8 mouse cellular contexts compared by ENCODE assay signal in genomic region chr3:82274945-82275821, GRCm38 (mm10).
DNase-seq lines count a peak whose midpoint lies in the region; ATAC-seq lines count a peak whose summit lies in the region.

No protein-coding gene starts in this region.

- 37% methylated on average over 7 of the region's 7 CpGs for WGBS in hindbrain, embryonic 14.5 days
- WGBS in stomach, embryonic 14.5 days = 34% methylated on average over 7 of the region's 7 CpGs

- peak; percentile 82 for ATAC-seq in hindbrain, embryonic 14.5 days (ENCODE audit: low FRiP score)
- ATAC-seq in stomach, embryonic 14.5 days (ENCODE audit: insufficient number of reproducible peaks, insufficient read depth, low FRiP score, low read depth) = 0 out of 2 replicates have a peak, but pooled peaks have one; percentile 67

- H3K9me3 ChIP-seq in hindbrain, embryonic 14.5 days (ENCODE audit: control insufficient read depth, low read length) = no peaks in the 10 kb centered on the region
- no peaks in the 10 kb centered on the region for H3K9me3 ChIP-seq in stomach, embryonic 14.5 days (ENCODE audit: control insufficient read depth, low read depth, low read length)

- H3K9ac ChIP-seq in hindbrain, embryonic 14.5 days = peak overlapping the region; percentile 34; the same call in 1 of the 2 replicates
- H3K9ac ChIP-seq in stomach, embryonic 14.5 days (replicated peaks; ENCODE audit: low read depth, low read length) = no peak overlapping the region

- peak; percentile 32 for DNase-seq in adrenal gland, postnatal 10 days
- no peak for DNase-seq in adrenal gland, adult 18-20 months (ENCODE audit: low spot score in 2 of 2)
- peak; percentile 37 for DNase-seq in ovary, postnatal 14 days (ENCODE audit: low spot score)
- no peak for DNase-seq in ovary, postnatal 10 days (ENCODE audit: low spot score)
- peak; percentile 63 for DNase-seq in hindbrain, embryonic 14.5 days (ENCODE audit: low spot score)
- DNase-seq in left cerebral cortex, postnatal 36 days (ENCODE audit: low spot score in 2 of 2) = peak; percentile 29 to 45
- no peak for DNase-seq in adrenal gland, adult 8-10 months

- H3K27ac ChIP-seq in hindbrain, embryonic 14.5 days = peak overlapping the region; percentile 64
- peak overlapping the region; percentile 71 for H3K27ac ChIP-seq in stomach, embryonic 14.5 days (ENCODE audit: low read length)

- H3K4me1 ChIP-seq in hindbrain, embryonic 14.5 days (replicated peaks; ENCODE audit: control insufficient read depth, insufficient read depth, low read length) = peaks cover 8% of the 10 kb centered on the region
- H3K4me1 ChIP-seq in stomach, embryonic 14.5 days (ENCODE audit: control insufficient read depth, insufficient read depth, low read length) = peaks cover 14% of the 10 kb centered on the region

- no peaks in the 10 kb centered on the region for H3K36me3 ChIP-seq in hindbrain, embryonic 14.5 days (replicated peaks; ENCODE audit: control insufficient read depth, insufficient read depth)
- no peaks in the 10 kb centered on the region for H3K36me3 ChIP-seq in stomach, embryonic 14.5 days (ENCODE audit: control insufficient read depth, insufficient read depth, low read length)

- H3K4me2 ChIP-seq in hindbrain, embryonic 14.5 days (replicated peaks) = no peak overlapping the region
- no peak overlapping the region for H3K4me2 ChIP-seq in stomach, embryonic 14.5 days (replicated peaks; ENCODE audit: low read depth, low read length)

- intact Hi-C loops in left cerebral cortex, postnatal 36 days (cut with DNase I) = loop anchor here (5.0 to 10.0 kb wide), 2 partner anchors 42 to 130 kb away; partner anchors contain the start of gene Gucy1a1

- H3K4me3 ChIP-seq in hindbrain, embryonic 14.5 days (replicated peaks; ENCODE audit: low read length) = no peak overlapping the region
- no peak overlapping the region for H3K4me3 ChIP-seq in stomach, embryonic 14.5 days (ENCODE audit: low read depth, low read length)

- H3K27me3 ChIP-seq in hindbrain, embryonic 14.5 days (ENCODE audit: control insufficient read depth, insufficient read depth, low read length) = no peaks in the 10 kb centered on the region
- no peaks in the 10 kb centered on the region for H3K27me3 ChIP-seq in stomach, embryonic 14.5 days (ENCODE audit: control insufficient read depth, insufficient read depth, low read length)

Comparison
In these comparisons a context has a peak if more than half of its experiments do, and no peak if none do; other contexts are left out.
1. DNase-seq: peak in adrenal gland, postnatal 10 days (single experiment), ovary, postnatal 14 days (single experiment), hindbrain, embryonic 14.5 days (single experiment) and left cerebral cortex, postnatal 36 days (2 of 2); none in adrenal gland, adult 18-20 months (0 of 2), ovary, postnatal 10 days (single experiment) and adrenal gland, adult 8-10 months (single experiment).